Mouse (Mus musculus) lung, postnatal 4 days (tissue): ENCODE results near the gene Etv6.

Experiments
- DNase-seq, 2 experiments: peaks; one replicate each; pipeline ENCODE4 v3.0.0; 2021

Gene Etv6

GRCm38 (mm10) chr6:134262911-134263607 is 227.6 kb downstream of the Etv6 start:
- no peak for DNase-seq

- DNase-seq: no peak
These were observed 238.4 kb downstream of the Etv6 start for GRCm38 (mm10) chr6:134273884-134274283.

- no peak for DNase-seq
These were observed 241.5 kb downstream of the Etv6 start for GRCm38 (mm10) chr6:134276954-134277353.

GRCm38 (mm10) chr6:134282095-134282494 is 246.6 kb downstream of the Etv6 start:
- no peak for DNase-seq

GRCm38 (mm10) chr6:134291823-134292222 is 256.3 kb downstream of the Etv6 start:
- no peak for DNase-seq

GRCm38 (mm10) chr6:134292404-134292803 is 256.9 kb downstream of the Etv6 start:
- DNase-seq: no peak

GRCm38 (mm10) chr6:134293615-134294508 is 258.4 kb downstream of the Etv6 start:
- no peak for DNase-seq

- no peak for DNase-seq
These were observed 262.6 kb downstream of the Etv6 start for GRCm38 (mm10) chr6:134297884-134298619.

GRCm38 (mm10) chr6:134301951-134302350 is 266.5 kb downstream of the Etv6 start:
- DNase-seq: no peak

GRCm38 (mm10) chr6:134311346-134311745 is 275.8 kb downstream of the Etv6 start:
- DNase-seq: no peak

GRCm38 (mm10) chr6:134312571-134312970 is 277.1 kb downstream of the Etv6 start:
- no peak for DNase-seq

- DNase-seq: no peak
These were observed 281.9 kb downstream of the Etv6 start for GRCm38 (mm10) chr6:134317371-134317770.
